Mouse (Mus musculus) heart, adult 2 months (tissue): ENCODE measurements around the gene Vmn1r193. TPM values are rescaled to one million over a fixed set of nuclear protein-coding genes. Genes with fewer than 3 reads are reported as not detected.
"Not testable (repeated sequence)": the region's sequence is repeated elsewhere in the genome, so short reads cannot be mapped to it uniquely, and the experiment has no call there.

Experiments
- DNase-seq, 2 experiments: peaks; one replicate each; pipeline ENCODE4 v3.0.0; 2021
- H3K27ac ChIP-seq: fragments of 200-600 bp; 2 replicates; pipeline ENCODE4 v1.8.1; 2022
- H3K27me3 ChIP-seq: fragments of 200-500 bp; 2 replicates; pipeline ENCODE4 v1.6.1; 2012; ENCODE audit warnings: mild to moderate bottlenecking, low read length, inconsistent platforms, mixed read lengths; ENCODE audit not compliant: control insufficient read depth, insufficient read depth
- H3K36me3 ChIP-seq: fragments of 200-500 bp; 2 replicates; pipeline ENCODE4 v1.6.1; 2012; ENCODE audit warnings: low read length, inconsistent platforms; ENCODE audit not compliant: control insufficient read depth, insufficient read depth
- H3K4me1 ChIP-seq: fragments of 200-500 bp; 2 replicates; pipeline ENCODE4 v1.6.1; 2011; ENCODE audit warnings: low read length; ENCODE audit not compliant: control insufficient read depth, insufficient read depth
- H3K4me3 ChIP-seq: fragments of 200-600 bp; 2 replicates; pipeline ENCODE4 v1.8.1; 2022
- H3K79me2 ChIP-seq: fragments of 200-500 bp; replicated peaks from 2 replicates; pipeline ENCODE4 v1.6.1; 2012; ENCODE audit warnings: mild to moderate bottlenecking, inconsistent platforms, low read length, moderate library complexity, mixed read lengths; ENCODE audit not compliant: control insufficient read depth, insufficient read depth
- H3K9ac ChIP-seq: fragments of 200-500 bp; 2 replicates; pipeline ENCODE4 v1.6.1; 2012; ENCODE audit warnings: low read depth, mild to moderate bottlenecking, control low read depth, inconsistent platforms, low read length, mixed read lengths
- CTCF ChIP-seq: fragments of 200-600 bp; IDR thresholded peaks from 2 replicates; pipeline ENCODE4 v1.8.1; 2022; ENCODE audit warnings: antibody characterized with exemption, mild to moderate bottlenecking, moderate library complexity
- EP300 ChIP-seq: fragments of 200-500 bp; IDR thresholded peaks from 2 replicates; pipeline ENCODE4 v1.6.1; 2011; ENCODE audit warnings: low read depth, low read length, control low read depth; ENCODE audit not compliant: insufficient read depth
- POLR2A ChIP-seq: fragments of 200-500 bp; IDR thresholded peaks from 2 replicates; pipeline ENCODE4 v1.6.1; 2011; ENCODE audit warnings: mild to moderate bottlenecking, low read depth, low read length, control low read depth; ENCODE audit not compliant: insufficient read depth
- WGBS: fragments of 180-500 bp; shearing (Covaris S2); methylation state at CpG from one replicate; pipeline ENCODE4 v1.1.7; 2018; 5-methylcytosine and 5-hydroxymethylcytosine counted together
- intact Hi-C: fragments of 180-260 bp; cut with DNase I; formaldehyde crosslinking; loops from one replicate; pipeline ENCODE4 v1.15.1; 2025
- long read RNA-seq: library from polyadenylated mRNA; stranded (forward); transcript quantifications from one replicate; pipeline ENCODE4 v2.0.0, GENCODE M21; 2021
- polyA plus RNA-seq: library from polyadenylated mRNA; depleted of rRNA; stranded (reverse); fragments of >200 nt; gene quantifications from 2 replicates; pipeline ENCODE4 v1.2.3, GENCODE M21; 2012; rRNA removed
- total RNA-seq, 2 experiments: library from RNA; stranded (reverse); gene quantifications; 2 replicates each; pipeline ENCODE4 v1.2.3; 2021

The Vmn1r193 gene
- total RNA-seq (not detected), polyA plus RNA-seq (not detected in 2 replicates)
- long read RNA-seq: 0 reads

GRCm38 (mm10) chr13:22223060-22223459, at the start of gene Vmn1r193:
TSS of gene Vmn1r193 (minus strand) at chr13:22223160.
- H3K4me3 ChIP-seq, H3K27me3 ChIP-seq, DNase-seq, H3K36me3 ChIP-seq, H3K27ac ChIP-seq, intact Hi-C loops, H3K79me2 ChIP-seq, H3K9ac ChIP-seq, H3K4me1 ChIP-seq: not testable (repeated sequence)
- WGBS: 46% methylated on average over 1 of the region's 1 CpGs

DNA sequence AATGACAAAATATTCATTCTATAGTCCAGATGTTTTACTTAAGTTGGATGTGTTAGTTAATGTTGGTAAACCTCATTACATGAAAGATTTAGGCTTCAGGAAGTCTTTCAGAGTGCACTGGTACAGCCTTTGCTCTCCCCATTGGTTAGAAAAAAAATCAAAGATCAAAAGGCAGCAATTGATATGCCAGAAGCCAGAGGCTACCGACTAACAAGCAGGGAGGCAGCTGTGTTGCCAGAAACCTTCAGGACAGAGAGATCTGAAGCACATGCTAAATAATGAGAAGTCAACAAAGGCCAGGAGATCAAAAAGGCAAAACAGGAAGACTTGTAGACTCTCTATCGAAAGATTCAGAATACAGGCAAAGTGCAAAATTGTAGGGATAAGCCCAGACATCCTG, 48.8 kb upstream of the Vmn1r193 start:
- no peak for TF ChIP-seq CTCF
- no peak for TF ChIP-seq EP300
- no peak for TF ChIP-seq POLR2A
- Histone ChIP-seq H3K4me3 (no peak overlapping the region), H3K4me1 (no peaks in the 10 kb centered on the region), H3K9ac (no peak overlapping the region), H3K27me3 (no peaks in the 10 kb centered on the region), H3K36me3 (no peaks in the 10 kb centered on the region), H3K79me2 (no peaks in the 10 kb centered on the region), H3K27ac (no peak overlapping the region)
- 48% methylated on average over 2 of the region's 2 CpGs for WGBS
- intact Hi-C loops: no loop called here
- no peak for DNase-seq

DNA sequence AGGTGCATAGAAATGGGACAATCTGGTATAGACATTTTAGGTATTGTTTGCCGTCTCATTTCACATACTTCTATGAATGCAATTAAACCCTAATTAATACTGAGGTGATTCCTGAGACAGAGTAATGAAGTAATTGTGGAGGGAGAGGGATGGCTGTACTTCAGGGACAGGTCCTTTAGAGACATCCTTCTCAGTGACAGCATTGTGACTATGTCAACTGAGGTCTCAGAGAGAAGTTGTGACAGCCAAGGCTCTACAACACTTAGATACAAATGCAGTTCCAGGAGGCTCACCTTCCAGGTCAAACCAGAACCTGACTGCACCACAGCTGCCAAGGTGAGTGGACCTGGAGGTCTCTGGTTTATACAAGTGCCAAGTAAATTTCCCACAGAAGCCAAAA, 47.3 kb upstream of the Vmn1r193 start, which contains the start of gene Vmn1r195:
Vmn1r195 (plus strand) TSS at position 301 of the 400 bp plus-strand sequence.
- 94% methylated on average over 1 of the region's 1 CpGs for WGBS
- H3K27ac ChIP-seq, intact Hi-C loops, DNase-seq, H3K4me3 ChIP-seq, H3K4me1 ChIP-seq, H3K9ac ChIP-seq, H3K79me2 ChIP-seq, H3K27me3 ChIP-seq, H3K36me3 ChIP-seq: not testable (repeated sequence)

GRCm38 (mm10) chr13:22243915-22244314, 21.0 kb upstream of the Vmn1r193 start, which contains the start of gene Vmn1r194:
TSS of gene Vmn1r194 (plus strand) at chr13:22244215.
- Histone ChIP-seq H3K4me1 (no peaks in the 10 kb centered on the region), H3K9ac (no peak within 1 kb of the TSS), H3K27me3 (no peaks in the 10 kb centered on the region), H3K36me3 (no peaks in the 10 kb centered on the region), H3K79me2 (no peaks in the 10 kb centered on the region), H3K27ac (no peak within 1 kb of the TSS), H3K4me3 (no peak within 1 kb of the TSS)
- TF ChIP-seq POLR2A (no peak), CTCF (no peak)
- intact Hi-C loops: no loop called here
- no peak for DNase-seq
- 17% methylated on average over 1 of the region's 1 CpGs for WGBS

DNA sequence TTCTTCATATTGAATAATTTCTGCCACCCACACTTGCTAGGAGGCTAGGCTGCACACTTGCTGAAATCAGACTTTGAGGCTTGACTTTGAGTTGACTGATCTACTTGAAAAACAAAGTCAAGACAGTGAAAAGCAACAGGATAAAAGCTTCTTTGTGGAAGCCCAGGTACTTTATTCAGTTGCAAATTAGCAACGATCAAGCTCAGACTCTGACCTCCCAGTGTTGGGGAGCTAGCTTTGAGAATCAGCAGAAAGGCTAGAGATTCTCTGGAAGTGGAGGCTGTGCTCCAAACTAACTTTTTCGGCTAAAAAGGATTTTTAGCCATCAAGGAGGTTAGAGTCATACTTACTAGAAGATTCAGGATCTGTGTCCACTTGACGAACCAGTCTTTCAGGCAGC, 30.2 kb downstream of the Vmn1r193 start:
- 78% methylated on average over 3 of the region's 3 CpGs for WGBS
- H3K36me3 ChIP-seq, intact Hi-C loops, H3K4me1 ChIP-seq, H3K79me2 ChIP-seq, H3K4me3 ChIP-seq, H3K9ac ChIP-seq, DNase-seq, H3K27ac ChIP-seq, H3K27me3 ChIP-seq: not testable (repeated sequence)

DNA sequence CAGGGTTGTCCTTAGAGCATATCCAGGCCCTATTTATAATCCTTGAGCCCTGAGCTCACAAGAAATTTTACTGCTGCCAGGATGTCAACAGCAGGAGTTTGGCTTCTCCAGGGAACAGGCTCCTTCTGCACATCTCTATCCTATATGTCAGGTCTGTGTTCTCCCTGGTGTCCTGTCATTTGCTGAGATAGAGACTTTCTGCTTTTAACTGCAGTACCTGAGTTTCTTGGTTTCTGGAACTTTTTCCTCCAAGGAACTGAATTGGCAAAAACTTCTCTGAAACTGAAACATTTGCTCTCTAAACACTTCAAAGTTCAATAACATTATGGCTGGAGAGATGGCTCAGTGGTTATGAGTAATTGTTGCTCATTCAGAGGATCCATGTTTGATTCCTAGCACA, 31.9 kb downstream of the Vmn1r193 start, which contains the start of gene Vmn1r192:
Vmn1r192 (minus strand) TSS at position 101 of the 400 bp plus-strand sequence.
- Histone ChIP-seq H3K79me2 (no peaks in the 10 kb centered on the region), H3K27ac (no peak within 1 kb of the TSS), H3K27me3 (no peaks in the 10 kb centered on the region), H3K4me3 (no peak within 1 kb of the TSS), H3K36me3 (no peaks in the 10 kb centered on the region), H3K9ac (no peak within 1 kb of the TSS), H3K4me1 (no peaks in the 10 kb centered on the region)
- intact Hi-C loops: no loop called here
- TF ChIP-seq POLR2A (no peak), EP300 (no peak), CTCF (no peak)
- DNase-seq: no peak

DNA sequence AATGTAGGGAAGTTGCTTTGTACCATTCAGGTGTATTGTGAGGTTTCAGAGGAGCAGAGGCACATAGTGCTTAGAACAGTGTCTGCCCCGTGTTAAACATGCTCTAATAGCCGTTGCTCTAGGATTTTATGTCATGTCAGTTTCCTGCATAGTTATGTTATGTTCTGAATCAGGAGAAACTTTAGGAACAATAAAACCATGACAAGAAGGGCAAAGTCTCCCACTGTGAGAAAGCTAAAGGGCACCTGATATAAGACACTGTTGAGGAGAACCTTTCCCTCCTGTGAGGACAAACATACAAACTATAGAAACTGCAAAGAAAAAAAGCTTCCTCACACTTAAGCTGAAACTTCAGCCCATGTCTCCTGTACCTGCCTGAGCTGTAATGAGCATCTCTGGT, 32.6 kb downstream of the Vmn1r193 start:
- Histone ChIP-seq H3K4me1 (no peaks in the 10 kb centered on the region), H3K36me3 (no peaks in the 10 kb centered on the region), H3K27ac (no peak overlapping the region), H3K4me3 (no peak overlapping the region), H3K9ac (no peak overlapping the region), H3K79me2 (no peaks in the 10 kb centered on the region), H3K27me3 (no peaks in the 10 kb centered on the region)
- no peak for DNase-seq
- intact Hi-C loops: no loop called here
- WGBS: 73% methylated on average over 2 of the region's 2 CpGs
- no peak for TF ChIP-seq CTCF
- TF ChIP-seq EP300: no peak
- no peak for TF ChIP-seq POLR2A
